Mouse (Mus musculus) effector memory CD4-positive, alpha-beta T cell, adult 7 months (primary cell): ENCODE results near the gene Fscn1. TPM values are rescaled to one million over a fixed set of nuclear protein-coding genes. Genes with fewer than 3 reads are reported as not detected.

Source experiments
- polyA plus RNA-seq: library from polyadenylated mRNA; unstranded; fragments of 100-300 nt; shearing (Covaris generic); gene quantifications from one replicate; pipeline ENCODE4 v1.2.1, GENCODE M21; 2017

Fscn1 gene
- polyA plus RNA-seq, result 0.18 TPM

GRCm38 (mm10) chr5:142959576-142960556 is at the start of gene Fscn1:
Gene Fscn1, plus strand, starts transcription at chr5:142960343.

Other genes starting within 250 kb of the Fscn1 start
- 30.4 TPM for gene Tnrc18, start 142.7 kb upstream of the Fscn1 start, polyA plus RNA-seq
- 4.1 TPM for gene Fbxl18, start 64.9 kb upstream of the Fscn1 start, polyA plus RNA-seq
- 1,713 TPM for gene Actb, start 53.6 kb upstream of the Fscn1 start, polyA plus RNA-seq
- 44.8 TPM for gene Rnf216, start 152.7 kb downstream of the Fscn1 start, polyA plus RNA-seq
- gene Olfr718-ps1, start 187.2 kb downstream of the Fscn1 start, polyA plus RNA-seq, result 0.11 TPM
- 9.0 TPM for gene Rbak, start 220.4 kb downstream of the Fscn1 start, polyA plus RNA-seq
- gene Spdye4b, start 220.7 kb downstream of the Fscn1 start, polyA plus RNA-seq, result not detected